Mouse (Mus musculus): ENCODE measurements around the gene Smpdl3b. TPM values are rescaled to one million over a fixed set of nuclear protein-coding genes. Genes with fewer than 3 reads are reported as not detected.

Gene Smpdl3b
- total RNA-seq, 4 experiments from 2014 or later, result 0.34 to 0.94 (median 0.59) TPM

DNA sequence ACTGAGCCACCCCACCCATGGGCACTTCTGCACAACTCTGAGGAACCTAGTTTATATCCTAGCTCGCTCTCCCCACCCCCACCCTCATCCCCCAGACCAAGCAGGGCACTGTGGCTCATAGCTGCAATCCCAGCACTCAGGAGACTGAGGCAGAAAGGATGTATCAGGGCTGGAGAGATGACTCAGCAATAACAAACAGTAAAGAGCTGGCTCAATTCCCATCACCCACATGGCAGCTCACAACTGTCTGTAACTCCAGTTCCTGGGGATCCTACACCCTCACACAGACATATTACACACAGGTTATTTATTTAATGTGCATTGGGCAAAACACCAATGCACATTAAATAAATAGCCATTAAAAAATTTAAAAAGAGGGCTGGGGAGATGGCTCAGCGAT, 21.7 kb downstream of the Smpdl3b start:
- no peak for DNase-seq (ENCODE audit: low spot score)

DNA sequence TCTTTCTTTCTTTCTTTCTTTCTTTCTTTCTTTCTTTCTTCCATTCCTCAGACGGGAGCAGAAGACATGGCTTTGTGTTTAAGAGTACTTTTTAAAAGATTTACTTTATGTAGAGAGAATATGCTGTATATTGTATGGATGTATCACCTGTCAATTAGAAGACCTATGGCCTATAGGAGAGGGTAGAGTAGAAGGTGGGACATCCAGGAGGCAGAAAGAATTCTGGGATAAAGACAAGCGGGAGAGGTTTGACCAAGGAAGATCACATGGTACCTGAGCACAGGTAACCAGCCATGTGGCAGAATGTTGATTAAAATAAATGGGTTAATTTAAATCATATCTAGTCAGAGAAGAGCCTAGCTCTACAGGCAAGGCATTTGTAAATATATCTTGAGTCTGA, 22.3 kb downstream of the Smpdl3b start:
- DNase-seq (ENCODE audit: low spot score), result no peak

DNA sequence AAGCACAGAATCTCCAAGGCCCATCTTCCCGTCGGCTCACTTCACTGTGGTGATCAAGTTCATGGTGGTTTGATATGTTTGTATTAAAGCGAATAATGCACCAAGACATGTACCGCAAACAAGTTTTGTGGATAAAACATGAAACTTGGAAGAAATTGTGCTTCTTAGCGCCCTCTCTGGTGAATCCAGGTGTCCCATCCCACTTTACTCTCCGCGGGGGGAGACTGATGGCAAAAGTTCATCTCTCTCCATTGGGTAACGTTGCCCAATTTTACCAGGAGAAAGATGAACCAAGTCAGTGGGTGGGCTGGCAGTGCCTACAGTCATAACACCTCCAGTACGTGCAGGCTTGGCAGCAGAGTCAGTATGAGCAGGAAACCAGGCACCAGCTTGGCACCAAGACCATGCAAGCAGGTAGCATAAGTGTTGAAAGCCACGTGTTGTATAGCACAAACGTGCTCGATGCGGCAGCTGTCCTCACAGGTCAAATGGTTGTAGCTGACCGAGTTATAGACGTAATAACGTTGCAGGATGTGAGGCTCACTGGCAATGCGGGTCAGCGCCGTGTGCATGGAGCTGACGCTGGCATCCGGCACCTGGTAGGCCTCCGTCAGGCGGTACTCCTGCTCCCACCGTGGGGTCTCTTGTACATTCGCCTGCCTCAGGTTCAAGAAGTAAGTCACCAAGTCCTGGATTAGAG, 23.8 kb downstream of the Smpdl3b start:
- no peak for DNase-seq (ENCODE audit: low spot score)

- peak; percentile 84 for DNase-seq (ENCODE audit: low spot score)
Observed at GRCm38 (mm10) chr4:132732148-132732684, 24.8 kb downstream of the Smpdl3b start, which contains the start of gene Xkr8. Gene Xkr8, minus strand, starts transcription at chr4:132732546.

- no peak for DNase-seq (ENCODE audit: low spot score)
Observed at GRCm38 (mm10) chr4:132731616-132732015, 25.4 kb downstream of the Smpdl3b start.

DNA sequence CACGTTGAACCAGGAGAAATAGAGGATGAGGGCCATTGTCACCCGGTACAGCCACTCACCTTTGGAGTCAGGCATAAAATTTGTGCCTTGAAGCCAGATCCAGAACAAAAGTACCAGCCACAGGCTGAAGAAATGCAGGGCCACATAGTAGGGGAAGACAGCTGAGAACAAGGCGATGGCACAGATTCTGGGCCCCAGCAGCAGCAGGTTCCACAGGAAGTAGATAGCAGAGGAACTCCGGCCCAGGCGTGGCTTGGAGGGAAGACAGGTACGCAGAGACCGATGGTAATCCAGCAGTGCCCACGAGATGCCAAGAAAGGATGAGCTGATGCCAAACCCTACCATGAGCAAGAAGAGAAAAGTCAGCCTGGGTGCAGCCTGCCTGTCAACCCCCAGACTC, 28.8 kb downstream of the Smpdl3b start:
- DNase-seq (ENCODE audit: low spot score), result no peak

GRCm38 (mm10) chr4:132718251-132718650, 38.8 kb downstream of the Smpdl3b start:
- DNase-seq (ENCODE audit: low spot score), result no peak

DNA sequence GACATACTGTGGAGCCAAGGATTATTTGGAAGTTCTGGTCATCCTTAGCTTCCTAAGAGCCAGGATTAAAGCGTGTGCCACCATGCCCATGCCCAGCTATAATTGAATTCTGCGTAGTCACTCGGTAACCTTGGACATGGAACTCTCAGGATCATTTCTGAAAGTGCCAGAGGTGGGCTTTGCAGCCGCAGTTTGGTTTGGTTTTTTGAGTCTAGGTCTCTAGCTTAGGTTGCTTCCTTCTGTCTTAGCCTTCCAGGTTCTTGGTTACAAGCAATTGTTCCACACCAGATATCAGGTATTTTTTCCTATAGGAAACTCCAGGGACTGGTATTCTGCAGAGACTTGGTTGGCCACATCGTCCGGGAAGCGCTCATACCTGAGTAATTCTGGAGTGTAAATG, 43.9 kb downstream of the Smpdl3b start:
- no peak for DNase-seq (ENCODE audit: low spot score)

DNA sequence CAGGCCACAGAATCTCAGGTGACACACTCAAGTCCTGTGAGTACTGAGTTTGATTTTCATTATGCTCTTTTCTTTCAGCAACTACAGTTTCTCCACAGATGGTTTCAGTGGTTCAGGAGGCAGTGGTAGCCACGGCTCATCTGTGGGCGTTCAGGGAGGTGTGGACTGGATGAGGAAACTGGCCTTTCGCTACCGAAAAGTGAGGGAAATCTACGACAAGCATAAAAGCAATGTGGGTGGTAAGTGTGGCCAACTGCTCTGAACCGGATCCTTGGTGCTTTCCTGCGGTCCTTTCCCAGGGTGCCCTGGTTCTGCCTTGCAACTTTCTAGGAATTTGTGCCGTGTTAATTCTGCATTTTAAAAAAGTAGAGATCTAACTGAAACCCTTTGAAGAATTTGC, 50.2 kb downstream of the Smpdl3b start:
- DNase-seq (ENCODE audit: low spot score), result no peak

DNA sequence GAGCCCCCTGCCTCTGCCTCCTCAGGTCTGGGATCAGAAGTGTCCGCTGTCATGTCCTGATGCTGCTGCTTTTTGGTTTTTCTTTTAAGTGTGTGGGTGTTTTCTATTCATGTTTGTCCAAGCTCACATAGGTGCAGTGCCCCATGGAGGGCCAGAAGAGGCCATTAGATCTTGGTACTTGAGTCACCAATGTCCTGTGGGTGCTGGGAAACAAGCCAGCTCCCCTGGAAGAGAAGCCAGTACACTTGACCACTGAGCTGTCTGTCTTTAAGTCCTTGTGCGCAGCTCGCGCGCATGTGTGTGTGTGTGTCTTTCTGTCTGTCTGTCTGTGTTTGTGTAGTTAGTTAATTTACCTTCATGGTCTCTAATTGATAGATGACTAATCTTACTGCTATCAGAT, 55.0 kb downstream of the Smpdl3b start:
- DNase-seq (ENCODE audit: low spot score), result no peak

DNA sequence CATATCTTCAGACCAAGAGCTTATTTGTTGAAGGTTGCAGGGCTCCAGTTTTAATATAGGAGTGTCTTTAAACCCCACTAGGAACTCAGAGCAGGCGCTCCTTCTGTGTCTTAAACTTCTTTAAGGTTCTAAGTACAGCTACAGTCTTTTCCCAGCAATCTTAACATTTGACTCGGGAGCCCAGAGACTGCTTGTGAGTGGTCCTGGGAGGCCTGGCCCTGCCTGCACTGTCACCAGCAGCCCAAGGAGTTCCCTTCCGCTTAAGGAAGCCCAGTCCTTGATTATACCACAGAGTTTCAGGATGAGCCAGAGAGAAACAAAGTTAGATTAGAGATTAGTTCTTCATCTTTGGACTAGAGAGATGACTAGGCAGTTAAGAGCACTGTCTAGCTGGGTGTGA, 63.7 kb downstream of the Smpdl3b start:
- DNase-seq (ENCODE audit: low spot score), result no peak

DNA sequence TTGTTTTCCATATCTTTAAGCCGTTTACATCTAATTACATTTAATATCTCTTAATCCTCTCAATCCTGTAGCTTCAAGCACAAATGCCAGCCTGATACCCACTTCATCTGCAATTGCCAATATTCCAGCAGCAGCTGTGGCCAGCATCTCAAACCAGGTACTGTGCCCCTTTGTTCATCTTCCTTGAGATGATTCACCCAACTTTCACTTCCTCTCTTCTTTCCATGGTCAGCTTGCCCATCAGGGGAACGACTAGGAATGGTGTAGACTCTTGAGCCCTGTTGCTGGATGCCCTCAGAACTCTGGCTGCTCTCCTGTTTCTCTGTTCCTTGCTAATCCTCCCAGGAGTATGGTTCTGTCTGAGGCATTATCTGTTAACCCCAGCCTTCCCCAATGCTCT, 67.4 kb downstream of the Smpdl3b start:
- no peak for DNase-seq (ENCODE audit: low spot score)

Other genes with a start within 250 kb of the Smpdl3b start
- gene Sesn2, start 246.8 kb downstream of the Smpdl3b start, total RNA-seq (2022), result 1 to 10 TPM; 2.6 to 3.6 (median 3.0) TPM
- 100 to 1,000 TPM; 262 to 368 (median 320) TPM for gene Atpif1, start 223.6 kb downstream of the Smpdl3b start, total RNA-seq (2022)
- gene Dnajc8, start 221.7 kb downstream of the Smpdl3b start, total RNA-seq (2022), result 10 to 100 TPM; 50.4 to 67.2 (median 58.2) TPM
- 1 to 10 TPM; 1.2 to 1.9 (median 1.3) TPM for gene Ptafr, start 193.2 kb downstream of the Smpdl3b start, total RNA-seq (2022)
- 10 to 100 TPM; 28.7 to 34.2 (median 30.2) TPM for gene Eya3, start 118.3 kb downstream of the Smpdl3b start, total RNA-seq (2022)
- 1 to 10 TPM; 1.1 to 2.1 (median 1.8) TPM for gene Xkr8, start 24.7 kb downstream of the Smpdl3b start, total RNA-seq (2022)
- gene Rpa2, start 11.1 kb upstream of the Smpdl3b start, total RNA-seq (2022), result 10 to 100 TPM; 10.3 to 15.6 (median 12.6) TPM
- gene Themis2, start 39.1 kb upstream of the Smpdl3b start, total RNA-seq (2022), result 1 to 10 TPM; 1.4 to 1.9 (median 1.6) TPM
- 10 to 100 TPM; 16.3 to 22.2 (median 20.7) TPM for gene Ppp1r8, start 85.9 kb upstream of the Smpdl3b start, total RNA-seq (2022)
- gene Stx12, start 127.3 kb upstream of the Smpdl3b start, total RNA-seq (2022), result 10 to 100 TPM; 33.9 to 34.3 (median 34.1) TPM
- 10 to 100 TPM; 35.4 to 43.7 (median 39.9) TPM for gene Fam76a, start 165.3 kb upstream of the Smpdl3b start, total RNA-seq (2022)
- 1 to 10 TPM in 1 of 4 experiments, under 1 TPM in 3; 0.14 to 2.5 (median 0.49) TPM for gene Fgr, start 216.8 kb upstream of the Smpdl3b start, total RNA-seq (2022)